16 mouse cellular contexts compared by ENCODE assay signal in genomic region chr3:108719357-108719756, GRCm38 (mm10). TPM values are rescaled to one million over a fixed set of nuclear protein-coding genes. Genes with fewer than 3 reads are reported as not detected.
DNase-seq lines count a peak whose midpoint lies in the region; ATAC-seq lines count a peak whose summit lies in the region.
"Had no signal": no experiment of that assay in that cellular context is flagged by ENCODE, and none has a peak within 500 bp of the region (broad histone marks: within the 10 kb centered on the region; RNA-seq: fewer than 3 reads in every experiment).

No protein-coding gene starts in this region.

- H3K27me3 ChIP-seq in erythroblast, embryonic 14.5 days (ENCODE audit: control insufficient read depth): no peaks in the 10 kb centered on the region
- H3K27me3 ChIP-seq in liver, embryonic 13.5 days: peaks cover 4% of the 10 kb centered on the region; the same call in 1 of the 2 replicates
- no peaks in the 10 kb centered on the region for H3K27me3 ChIP-seq in liver, embryonic 11.5 days (replicated peaks; ENCODE audit: control insufficient read depth, insufficient read depth, low read length)
- H3K27me3 ChIP-seq in limb, embryonic 12.5 days: no peaks in the 10 kb centered on the region
- H3K27me3 ChIP-seq in neural tube, embryonic 13.5 days: no peaks in the 10 kb centered on the region

- no peak for DNase-seq in liver, embryonic 13.5 days
- DNase-seq in liver, embryonic 11.5 days (ENCODE audit: low spot score): no peak
- DNase-seq in yolk sac, embryonic 10.5 days (ENCODE audit: low spot score): no peak
- DNase-seq in left cerebral cortex, postnatal 36 days (ENCODE audit: low spot score in 2 of 2): no peak
- DNase-seq: adrenal gland, adult 8-10 months; cerebellum, postnatal 25 days; gastrocnemius, adult 2 months; kidney, adult 8-10 months; lung, postnatal 4 days; thymus, postnatal 4 days had no signal

- H3K9me3 ChIP-seq in erythroblast, embryonic 14.5 days (ENCODE audit: control insufficient read depth, low read length): no peaks in the 10 kb centered on the region
- no peaks in the 10 kb centered on the region for H3K9me3 ChIP-seq in liver, embryonic 13.5 days (replicated peaks)
- H3K9me3 ChIP-seq in liver, embryonic 11.5 days (ENCODE audit: control insufficient read depth, low read length): no peaks in the 10 kb centered on the region
- H3K9me3 ChIP-seq in limb, embryonic 12.5 days: no peaks in the 10 kb centered on the region
- no peaks in the 10 kb centered on the region for H3K9me3 ChIP-seq in neural tube, embryonic 13.5 days
- H3K9me3 ChIP-seq: heart, embryonic 10.5 days had no signal

- H3K9ac ChIP-seq in liver, embryonic 13.5 days: 0 out of 2 replicates have a peak overlapping the region, but pooled peaks have one; percentile 22
- H3K9ac ChIP-seq in liver, embryonic 11.5 days (ENCODE audit: low read depth, low read length): no peak overlapping the region
- H3K9ac ChIP-seq in limb, embryonic 12.5 days (replicated peaks): no peak overlapping the region
- 0 out of 2 replicates have a peak overlapping the region, but pooled peaks have one; percentile 34 for H3K9ac ChIP-seq in neural tube, embryonic 13.5 days

- H3K27ac ChIP-seq in liver, embryonic 13.5 days: no peak overlapping the region
- no peak overlapping the region for H3K27ac ChIP-seq in liver, embryonic 11.5 days (ENCODE audit: low read depth, low read length)
- no peak overlapping the region for H3K27ac ChIP-seq in limb, embryonic 12.5 days
- no peak overlapping the region for H3K27ac ChIP-seq in neural tube, embryonic 13.5 days (replicated peaks)
- H3K27ac ChIP-seq: gastrocnemius, adult 2 months; heart, embryonic 10.5 days had no signal

- H3K36me3 ChIP-seq in erythroblast, embryonic 14.5 days (ENCODE audit: control insufficient read depth): peaks cover 48% of the 10 kb centered on the region
- H3K36me3 ChIP-seq in liver, embryonic 13.5 days: peaks cover 2% of the 10 kb centered on the region; the same call in 1 of the 2 replicates
- H3K36me3 ChIP-seq in liver, embryonic 11.5 days (ENCODE audit: control insufficient read depth, insufficient read depth, low read length): no peaks in the 10 kb centered on the region
- peaks cover 5% of the 10 kb centered on the region; the same call in 1 of the 2 replicates for H3K36me3 ChIP-seq in limb, embryonic 12.5 days
- no peaks in the 10 kb centered on the region for H3K36me3 ChIP-seq in neural tube, embryonic 13.5 days
- H3K36me3 ChIP-seq: heart, embryonic 10.5 days had no signal

- H3K4me2 ChIP-seq in liver, embryonic 13.5 days: peak overlapping the region; percentile 75
- no peak overlapping the region for H3K4me2 ChIP-seq in liver, embryonic 11.5 days
- H3K4me2 ChIP-seq in limb, embryonic 12.5 days: peak overlapping the region; percentile 58
- peak overlapping the region; percentile 68 for H3K4me2 ChIP-seq in neural tube, embryonic 13.5 days

- intact Hi-C loops in left cerebral cortex, postnatal 36 days (cut with DNase I): no loop called here

- no peak for ATAC-seq in erythroblast, adult 5-6 weeks (replicated peaks; ENCODE audit: low FRiP score, poor library complexity, severe bottlenecking)
- no peak for ATAC-seq in liver, embryonic 13.5 days (ENCODE audit: low read depth)
- ATAC-seq in liver, embryonic 11.5 days (replicated peaks; ENCODE audit: low FRiP score): no peak
- ATAC-seq in limb, embryonic 12.5 days (ENCODE audit: insufficient number of reproducible peaks, insufficient read depth, low FRiP score, low TSS enrichment, low read depth): no peak
- ATAC-seq in neural tube, embryonic 13.5 days (ENCODE audit: low read depth): no peak

- H3K4me1 ChIP-seq in erythroblast, embryonic 14.5 days (ENCODE audit: control insufficient read depth): peaks cover 64% of the 10 kb centered on the region
- H3K4me1 ChIP-seq in liver, embryonic 13.5 days (replicated peaks): peaks cover 61% of the 10 kb centered on the region
- peaks cover 10% of the 10 kb centered on the region for H3K4me1 ChIP-seq in liver, embryonic 11.5 days (replicated peaks; ENCODE audit: control insufficient read depth, insufficient read depth, low read length)
- H3K4me1 ChIP-seq in limb, embryonic 12.5 days (replicated peaks): peaks cover 32% of the 10 kb centered on the region
- peaks cover 27% of the 10 kb centered on the region for H3K4me1 ChIP-seq in neural tube, embryonic 13.5 days (replicated peaks)

- H3K4me3 ChIP-seq in erythroblast, embryonic 14.5 days (replicated peaks): peak overlapping the region; percentile 99
- H3K4me3 ChIP-seq in liver, embryonic 13.5 days (replicated peaks): peak overlapping the region; percentile 79
- H3K4me3 ChIP-seq in liver, embryonic 11.5 days (ENCODE audit: low read depth, low read length): no peak overlapping the region
- H3K4me3 ChIP-seq in limb, embryonic 12.5 days (replicated peaks): peak overlapping the region; percentile 73
- 0 out of 2 replicates have a peak overlapping the region, but pooled peaks have one; percentile 76 for H3K4me3 ChIP-seq in neural tube, embryonic 13.5 days
- H3K4me3 ChIP-seq: gastrocnemius, adult 2 months; heart, embryonic 10.5 days had no signal

- whole genome bisulfite sequencing in liver, embryonic 13.5 days (ENCODE audit: insufficient replicate concordance): 68% methylated on average over 2 of the region's 2 CpGs
- WGBS in liver, embryonic 11.5 days: 73% methylated on average over 2 of the region's 2 CpGs
- WGBS in limb, embryonic 12.5 days: 61% methylated on average over 2 of the region's 2 CpGs
- WGBS in neural tube, embryonic 13.5 days: 83% methylated on average over 2 of the region's 2 CpGs

RNA-seq across cellular contexts. Expression of gene Gpsm2, which starts 2.8 kb away (rescaled TPM):
- polyA plus RNA-seq in erythroblast, embryonic 14.5 days (2012): 2.1 and 2.9 TPM in 2 replicates
- 8.2 and 25.0 TPM in 2 replicates for total RNA-seq in erythroblast, adult 5-6 weeks (2015; ENCODE audit: low replicate concordance)
- 47.5 and 64.2 TPM in 2 replicates for total RNA-seq in erythroblast, adult 5-6 weeks (2017; ENCODE audit: low replicate concordance)
- 35.9 and 45.0 TPM in 2 replicates for polyA plus RNA-seq in liver, embryonic 13.5 days (2015; fragmentation: Nextera tagmentation; extraction: Ambion mirVana)
- 41.8 and 46.2 TPM in 2 replicates for polyA plus RNA-seq in liver, embryonic 11.5 days (2014; fragmentation: Nextera tagmentation; extraction: Ambion mirVana)
- polyA plus RNA-seq in limb, embryonic 12.5 days (2016; fragmentation: Nextera tagmentation; extraction: Ambion mirVana): 93.6 and 104 TPM in 2 replicates
- polyA plus RNA-seq in neural tube, embryonic 13.5 days (2015; fragmentation: Nextera tagmentation; extraction: Ambion mirVana): 31.3 and 38.1 TPM in 2 replicates
- total RNA-seq in left cerebral cortex, postnatal 36 days (2021): 10 to 100 TPM; 12.7 to 15.3 TPM

RNA-seq across cellular contexts. Expression of gene Aknad1, which starts 20.1 kb away (rescaled TPM):
- 0.01 and 0.04 TPM in 2 replicates for polyA plus RNA-seq in erythroblast, embryonic 14.5 days (2012)
- total RNA-seq in erythroblast, adult 5-6 weeks (2015; ENCODE audit: low replicate concordance): 1.3 and 6.3 TPM in 2 replicates
- 1.6 and 8.6 TPM in 2 replicates for total RNA-seq in erythroblast, adult 5-6 weeks (2017; ENCODE audit: low replicate concordance)
- polyA plus RNA-seq in liver, embryonic 13.5 days (2015; fragmentation: Nextera tagmentation; extraction: Ambion mirVana): 0.37 and 0.56 TPM in 2 replicates
- polyA plus RNA-seq in liver, embryonic 11.5 days (2014; fragmentation: Nextera tagmentation; extraction: Ambion mirVana): 0.44 and 0.45 TPM in 2 replicates
- polyA plus RNA-seq in limb, embryonic 12.5 days (2016; fragmentation: Nextera tagmentation; extraction: Ambion mirVana): 1.1 and 1.4 TPM in 2 replicates
- 0.10 TPM in 1 of 2 replicates, not detected in the other for polyA plus RNA-seq in neural tube, embryonic 13.5 days (2015; fragmentation: Nextera tagmentation; extraction: Ambion mirVana)
- not detected for total RNA-seq in left cerebral cortex, postnatal 36 days (2021)
- polyA plus RNA-seq: heart, embryonic 10.5 days; small intestine, adult 2 months had no signal

Comparison
In these comparisons a context has a peak if more than half of its experiments do, and no peak if none do; other contexts are left out.
1. H3K9ac ChIP-seq: peak in liver, embryonic 13.5 days (single experiment) and neural tube, embryonic 13.5 days (single experiment); none in liver, embryonic 11.5 days (single experiment) and limb, embryonic 12.5 days (single experiment).